Mouse (Mus musculus) heart, adult 9 months (tissue): ENCODE measurements at regions not wholly inside any gene's neighbourhood (a gene's known extent, or its start where the extent isn't known, plus 50 kb on each side); places are given as distances from the start of the nearest gene placed in this dataset.

Experiments used
- DNase-seq, 2 experiments: peaks; one replicate each; pipeline ENCODE4 v3.0.0; 2022; ENCODE audit warnings: low spot score in 2 of 2

- no peak for DNase-seq
Observed at GRCm38 (mm10) chr12:112376236-112376635, 113.0 kb upstream of the A530016L24Rik start.

- no peak for DNase-seq
Observed at GRCm38 (mm10) chr12:112376701-112377100, 112.5 kb upstream of the A530016L24Rik start.

- no peak for DNase-seq
Observed at GRCm38 (mm10) chr12:112378482-112379243, 110.6 kb upstream of the A530016L24Rik start.

- no peak for DNase-seq
Observed at GRCm38 (mm10) chr12:112387836-112388235, 101.4 kb upstream of the A530016L24Rik start.

GRCm38 (mm10) chr12:112395909-112396308, 93.3 kb upstream of the A530016L24Rik start:
- no peak for DNase-seq

DNA sequence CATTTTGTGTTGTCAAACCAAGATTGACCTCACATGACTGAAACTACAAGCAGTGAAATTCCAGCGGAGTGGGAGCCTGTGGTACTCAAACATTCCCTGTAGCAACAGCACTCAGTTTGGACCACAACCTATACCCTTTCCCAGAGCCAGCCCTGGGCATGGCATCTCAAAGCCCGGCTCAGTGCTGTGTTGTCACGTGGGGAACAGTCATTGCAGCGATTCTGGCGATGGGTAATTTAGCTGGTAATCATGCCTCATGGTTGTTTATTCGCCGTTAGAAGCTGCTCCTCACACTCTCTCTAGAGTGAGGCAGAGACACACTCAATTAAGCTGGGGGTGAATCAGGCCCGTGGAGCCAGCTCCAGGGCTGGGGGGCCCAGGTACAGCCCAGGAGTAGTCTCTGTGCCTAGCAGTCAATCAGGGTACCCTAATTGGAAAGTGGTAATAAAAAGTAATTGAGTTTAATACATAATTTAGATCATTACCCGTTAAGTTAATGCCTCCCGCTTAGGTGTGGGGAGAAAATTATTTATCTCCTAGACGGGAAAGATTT, 85.5 kb upstream of the A530016L24Rik start:
- DNase-seq: no peak

GRCm38 (mm10) chr12:112404338-112404737, 84.9 kb upstream of the A530016L24Rik start:
- no peak for DNase-seq

DNA sequence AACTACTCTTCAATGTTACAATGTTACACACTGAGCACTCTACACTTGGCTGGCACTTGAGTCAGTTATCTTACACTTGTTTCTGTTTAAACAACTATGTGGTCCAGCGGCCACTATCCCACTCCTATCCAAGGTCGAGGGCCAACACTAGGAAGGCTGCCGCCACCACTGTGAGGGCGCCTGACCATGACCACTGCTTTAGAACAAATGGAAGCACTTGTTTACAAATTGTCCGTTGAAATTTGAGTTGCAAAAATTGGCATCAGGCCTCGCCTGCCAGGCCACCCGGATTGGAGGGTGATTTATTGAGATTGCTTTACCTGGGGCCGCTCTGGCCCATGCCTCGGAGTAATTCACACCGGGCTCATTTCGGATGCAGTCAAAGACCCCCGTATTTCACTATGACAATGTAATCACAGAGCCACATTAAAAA, 83.5 kb upstream of the A530016L24Rik start:
- no peak for DNase-seq

DNA sequence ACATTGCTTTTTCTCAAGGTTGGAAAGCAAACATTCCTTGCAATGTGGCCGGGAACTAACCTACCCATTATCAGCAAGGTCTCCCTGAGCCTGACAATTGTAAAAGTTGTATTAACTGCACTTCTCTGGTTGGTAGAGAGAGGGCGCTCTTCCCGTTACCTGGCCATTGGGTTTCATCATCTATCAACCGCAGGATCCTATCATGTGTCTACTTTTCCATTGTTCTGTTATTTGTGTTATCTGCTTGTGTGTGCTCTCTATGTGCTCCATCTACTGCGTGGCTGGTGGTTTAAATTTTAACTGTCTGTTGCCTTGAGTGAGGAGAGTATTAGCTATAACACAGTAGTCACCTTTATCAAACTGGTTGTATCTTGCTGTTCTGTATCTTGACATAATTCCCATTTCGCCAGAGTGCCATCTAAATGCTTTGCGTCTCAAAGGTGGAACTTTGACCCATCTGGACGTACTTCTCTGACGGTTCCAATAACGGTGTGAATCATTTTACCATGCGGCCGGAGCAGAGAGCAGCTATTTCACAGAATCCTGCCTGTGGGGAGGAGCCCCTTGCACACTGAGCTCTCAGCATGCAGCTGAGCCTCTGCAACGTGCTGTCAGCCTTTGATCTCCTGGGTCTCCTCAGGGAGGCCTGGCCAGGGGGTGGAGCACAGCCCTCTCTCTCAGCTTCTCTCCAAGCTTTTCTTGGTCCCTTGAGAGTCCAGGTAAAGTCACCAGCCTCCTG, 77.5 kb upstream of the A530016L24Rik start:
- no peak for DNase-seq

DNA sequence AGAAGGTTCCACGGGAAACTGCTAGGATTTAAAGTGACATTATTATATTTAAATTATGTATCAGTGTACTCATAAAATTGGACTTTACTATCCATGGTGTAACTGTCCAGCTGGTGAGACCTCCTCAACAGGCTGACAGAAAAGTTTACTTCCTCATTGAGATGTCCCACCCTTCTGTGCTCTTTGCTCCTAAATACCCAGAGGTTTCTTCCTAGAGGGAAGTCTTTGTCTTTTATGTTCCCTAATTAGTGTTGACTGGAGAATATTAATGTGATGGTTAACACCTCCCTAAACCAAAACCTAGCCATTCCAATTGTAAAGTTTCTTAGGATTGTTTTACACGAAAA, 76.9 kb upstream of the A530016L24Rik start:
- DNase-seq: no peak

DNA sequence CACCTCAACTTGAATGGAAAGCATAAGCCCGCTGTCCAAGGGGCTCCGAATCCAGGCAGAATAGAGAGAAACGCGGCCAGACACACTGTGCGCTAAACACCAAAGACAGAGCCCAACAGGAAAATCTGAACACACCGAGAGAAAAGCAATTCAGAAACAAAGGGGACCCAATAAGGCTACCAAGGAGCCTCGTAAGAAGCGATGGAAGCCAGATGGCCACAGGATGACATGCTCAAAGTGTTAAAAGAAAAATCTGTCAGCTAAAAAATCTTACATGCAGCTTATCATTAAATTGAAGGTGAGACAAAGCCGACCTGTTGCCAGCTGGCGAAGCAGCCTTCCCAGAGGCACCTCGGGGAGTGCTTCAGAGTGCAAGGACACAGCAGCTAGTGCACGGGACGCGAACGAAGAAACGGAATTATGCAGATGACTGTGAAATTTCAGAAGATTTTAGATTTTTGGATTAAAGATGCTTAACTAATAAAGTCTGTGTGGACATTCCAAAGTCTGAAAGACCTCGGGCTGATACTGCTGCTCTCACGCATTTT, 73.2 kb upstream of the A530016L24Rik start:
- no peak for DNase-seq

GRCm38 (mm10) chr12:112416537-112416936, 72.7 kb upstream of the A530016L24Rik start:
- no peak for DNase-seq

GRCm38 (mm10) chr12:112418636-112419035, 70.6 kb upstream of the A530016L24Rik start:
- DNase-seq: no peak

DNA sequence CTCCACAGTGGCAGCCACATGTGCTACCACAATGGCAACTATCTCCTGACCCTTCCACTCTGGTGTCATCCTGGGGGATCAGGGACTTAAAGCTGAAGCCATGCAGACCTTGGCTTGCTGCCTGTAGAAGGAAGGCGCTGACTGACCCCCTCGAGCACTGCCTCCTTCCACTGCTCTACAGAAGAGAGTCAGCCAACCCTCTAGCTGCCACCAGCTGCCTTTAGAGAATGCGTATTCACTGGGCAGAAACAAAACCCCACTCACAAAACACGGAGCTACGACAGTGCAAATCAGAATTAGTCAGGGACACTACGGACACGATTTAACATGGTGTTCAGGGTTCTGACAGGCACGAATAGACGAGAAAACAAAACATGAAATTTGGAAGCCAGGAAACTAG, 67.1 kb upstream of the A530016L24Rik start:
- DNase-seq: no peak

DNA sequence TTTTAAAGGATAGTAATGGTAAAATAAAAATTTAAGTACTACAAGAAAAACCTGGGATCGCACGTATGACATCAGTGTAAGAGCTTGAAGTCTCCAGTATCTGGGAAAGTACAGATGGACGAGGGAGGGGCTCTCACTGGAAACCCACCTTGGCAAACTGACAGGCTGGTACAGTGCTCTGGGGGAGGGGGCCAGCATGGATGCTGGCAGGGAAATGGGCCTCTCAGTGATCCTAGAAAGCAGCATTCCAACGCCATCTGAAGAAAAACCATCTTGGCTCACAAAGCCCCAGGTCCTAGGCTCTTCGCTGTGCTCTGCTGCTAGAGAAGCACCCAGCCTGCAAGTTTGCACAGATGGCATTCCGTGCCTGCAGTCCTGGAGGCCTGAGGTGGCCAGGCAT, 65.1 kb upstream of the A530016L24Rik start:
- no peak for DNase-seq

DNA sequence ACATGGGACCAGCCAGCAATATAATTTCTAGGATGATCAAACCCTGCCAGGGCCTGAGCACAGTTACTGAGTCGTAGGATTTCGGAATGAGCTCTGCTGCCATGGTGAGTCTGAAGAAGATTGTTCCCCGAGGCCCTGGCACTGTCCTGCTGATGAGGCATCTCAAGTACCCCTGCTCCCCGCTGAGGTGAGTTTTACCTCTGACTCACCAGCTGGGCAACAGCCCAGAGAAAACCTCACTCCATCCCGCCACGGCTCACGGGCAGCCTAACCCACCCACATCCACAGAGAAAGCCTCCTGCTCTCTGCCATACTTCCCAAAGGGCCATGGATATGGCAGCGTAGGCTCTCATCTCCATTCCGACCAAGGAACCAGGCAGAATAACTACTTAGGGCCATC, 62.6 kb upstream of the A530016L24Rik start:
- no peak for DNase-seq

GRCm38 (mm10) chr12:112430104-112430846, 59.0 kb upstream of the A530016L24Rik start:
- no peak for DNase-seq

- no peak for DNase-seq
Observed at GRCm38 (mm10) chr12:112433315-112433714, 55.9 kb upstream of the A530016L24Rik start.

DNA sequence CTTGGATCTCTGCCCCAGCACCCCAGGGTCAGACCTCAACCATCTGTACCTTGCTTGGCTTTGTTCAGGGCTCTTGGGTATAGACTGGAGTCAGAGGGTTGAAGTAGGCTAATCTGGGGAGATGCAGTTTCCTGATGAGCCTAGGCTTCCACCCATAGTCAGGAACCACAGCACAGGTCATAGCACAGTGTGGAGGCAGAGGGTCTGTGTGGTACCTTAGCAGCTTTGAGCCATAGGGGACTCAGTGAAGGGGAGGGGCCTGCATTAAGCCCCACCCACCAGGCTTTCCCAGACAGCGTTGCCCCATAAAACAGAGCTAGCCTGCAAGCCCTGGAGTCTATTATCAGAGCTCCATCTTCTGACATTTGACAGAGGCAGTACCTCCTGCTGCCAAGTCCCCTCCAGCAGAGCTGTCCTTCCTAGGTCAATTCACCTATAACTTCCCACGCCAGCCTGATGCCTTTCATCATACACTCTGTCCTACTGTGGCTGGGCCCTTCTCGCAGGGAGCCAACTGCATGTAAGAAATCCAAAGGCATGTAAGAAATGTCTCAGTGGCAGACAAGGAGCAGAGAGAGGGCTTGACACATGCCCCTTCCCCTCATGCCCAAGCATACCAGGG, 54.5 kb upstream of the A530016L24Rik start:
- no peak for DNase-seq

- DNase-seq: no peak
Observed at GRCm38 (mm10) chr12:112435295-112436110, 53.7 kb upstream of the A530016L24Rik start.

GRCm38 (mm10) chr12:112437046-112437445, 52.2 kb upstream of the A530016L24Rik start:
- DNase-seq: no peak
